Mouse (Mus musculus) intestine, postnatal 0 days (tissue): ENCODE measurements around the gene Hoxb4. TPM values are rescaled to one million over a fixed set of nuclear protein-coding genes. Genes with fewer than 3 reads are reported as not detected.

ENCODE experiments used
- ATAC-seq: fragments of 200-750 bp; cut with Nextera tagmentation; 2 replicates; pipeline ENCODE4 v1.8.0; 2017; ENCODE audit warnings: mild to moderate bottlenecking, moderate TSS enrichment, moderate library complexity
- H3K27ac ChIP-seq: fragments of 300-500 bp; sonication (generic); 2 replicates; pipeline ENCODE4 v1.5.1; 2014; ENCODE audit warnings: mild to moderate bottlenecking, low read depth, low read length, moderate library complexity
- H3K27me3 ChIP-seq: fragments of 300-500 bp; sonication (generic); replicated peaks from 2 replicates; pipeline ENCODE4 v1.6.1; 2014; ENCODE audit warnings: low read length, mixed read lengths; ENCODE audit not compliant: control insufficient read depth, insufficient read depth
- H3K36me3 ChIP-seq: fragments of 300-500 bp; sonication (generic); 2 replicates; pipeline ENCODE4 v1.6.1; 2014; ENCODE audit warnings: mild to moderate bottlenecking, moderate library complexity; ENCODE audit not compliant: control insufficient read depth, insufficient read depth
- H3K4me1 ChIP-seq: fragments of 300-500 bp; sonication (generic); replicated peaks from 2 replicates; pipeline ENCODE4 v1.6.1; 2014; ENCODE audit warnings: antibody characterized with exemption, low read length, mixed read lengths; ENCODE audit not compliant: control insufficient read depth, insufficient read depth
- H3K4me2 ChIP-seq: fragments of 300-500 bp; sonication (generic); replicated peaks from 2 replicates; pipeline ENCODE4 v1.6.1; 2014; ENCODE audit warnings: low read depth, mild to moderate bottlenecking, moderate library complexity
- H3K4me3 ChIP-seq: fragments of 300-500 bp; sonication (generic); 2 replicates; pipeline ENCODE4 v1.5.1; 2014; ENCODE audit warnings: low read depth, low read length
- H3K9ac ChIP-seq: fragments of 300-500 bp; sonication (generic); 2 replicates; pipeline ENCODE4 v1.6.1; 2014; ENCODE audit warnings: mild to moderate bottlenecking, low read depth, low read length
- H3K9me3 ChIP-seq: fragments of 300-500 bp; sonication (generic); 2 replicates; pipeline ENCODE4 v1.6.1; 2016; ENCODE audit warnings: mixed run types; ENCODE audit not compliant: control insufficient read depth
- CTCF ChIP-seq: sonication (generic); IDR thresholded peaks from 2 replicates; pipeline ENCODE4 v1.5.1; 2016; ENCODE audit warnings: low read depth, mild to moderate bottlenecking, control low read depth, antibody characterized with exemption, moderate library complexity
- WGBS: fragments of 180-500 bp; shearing (Covaris S2); extraction: QIAGEN DNeasy Blood & Tissue Kit; methylation state at CpG from one replicate; pipeline ENCODE4 v1.1.7; 2014; 5-methylcytosine and 5-hydroxymethylcytosine counted together
- polyA plus RNA-seq: library from polyadenylated mRNA; unstranded; fragments of >200 nt; fragmentation: Nextera tagmentation; extraction: Ambion mirVana; gene quantifications from 2 replicates; pipeline ENCODE4 v1.2.1, GENCODE M21; 2015

Hoxb4 gene
- polyA plus RNA-seq: 1.1 and 1.5 TPM in 2 replicates

DNA sequence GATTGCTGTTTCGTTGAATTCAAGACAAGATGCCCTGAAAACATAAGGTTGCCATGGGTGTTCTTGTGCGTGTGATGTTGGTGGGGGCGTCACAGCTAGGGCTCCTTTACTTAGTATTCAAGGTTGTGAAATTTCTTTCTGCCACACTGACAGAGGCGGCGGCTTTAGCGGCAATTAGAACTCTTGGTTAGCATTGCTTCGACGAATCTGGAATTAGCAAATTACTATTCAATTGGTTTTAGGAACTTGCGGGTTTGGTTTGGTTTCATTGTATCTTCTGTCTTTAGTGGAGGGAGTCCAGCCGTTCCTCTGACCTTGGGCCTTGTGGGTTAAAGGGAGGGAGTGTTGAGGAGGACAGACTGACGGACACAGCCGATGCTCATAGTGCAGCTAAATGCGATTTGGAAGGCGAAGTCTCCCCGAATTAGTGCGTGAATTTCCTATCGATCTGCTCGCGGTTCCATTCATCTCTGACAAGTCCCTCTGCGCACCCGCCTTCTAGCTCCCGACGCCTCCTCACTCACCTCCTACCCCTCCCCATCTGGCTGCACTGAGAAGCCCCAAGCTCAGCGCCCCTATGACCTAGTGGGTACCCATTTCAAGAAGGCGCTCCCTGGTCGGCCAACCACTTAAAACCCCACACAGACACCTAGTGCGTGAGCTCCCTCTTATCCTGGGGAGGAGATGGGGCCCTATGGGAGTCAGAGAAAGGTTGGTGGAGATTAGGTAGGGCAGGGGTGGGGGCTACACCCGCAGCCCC is at the start of gene Hoxb4:
Gene Hoxb4 (plus strand): TSS at position 660 of the 760 bp plus-strand sequence.
- 16% methylated on average over 28 of the region's 28 CpGs for WGBS
- H3K4me3 ChIP-seq: peak within 1 kb of the TSS; percentile 59
- H3K4me1 ChIP-seq: no peaks in the 10 kb centered on the region
- no peak for ATAC-seq
- H3K27me3 ChIP-seq: peaks cover 43% of the 10 kb centered on the region; the same call in 1 of the 2 replicates
- H3K9ac ChIP-seq: peak within 1 kb of the TSS; percentile 69
- H3K9me3 ChIP-seq: no peaks in the 10 kb centered on the region
- peak within 1 kb of the TSS; percentile 94 for H3K27ac ChIP-seq
- peak within 1 kb of the TSS; percentile 83 for H3K4me2 ChIP-seq
- TF ChIP-seq CTCF: no peak
- no peaks in the 10 kb centered on the region for H3K36me3 ChIP-seq

DNA sequence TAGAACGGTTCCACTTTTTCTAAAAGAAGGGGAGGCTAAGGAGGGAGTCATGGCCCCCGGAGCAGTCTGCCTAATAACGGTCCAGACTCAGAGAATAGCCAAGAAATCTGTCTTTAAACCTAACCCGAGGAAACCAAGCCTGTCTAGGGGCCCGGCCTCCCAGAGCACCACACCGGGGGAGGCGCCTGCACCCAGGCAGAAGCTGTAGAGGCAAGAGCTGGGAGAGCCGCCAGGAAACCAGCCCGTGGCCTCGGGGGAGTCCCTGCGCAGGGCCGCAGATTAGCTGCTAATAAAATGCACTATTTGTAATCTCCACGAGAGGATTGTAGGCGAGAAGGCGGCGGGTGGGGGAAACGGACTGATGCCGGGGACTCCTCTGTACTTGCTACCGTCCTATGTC is 48.2 kb upstream of the Hoxb4 start:
- WGBS: 3% methylated on average over 19 of the region's 19 CpGs

DNA sequence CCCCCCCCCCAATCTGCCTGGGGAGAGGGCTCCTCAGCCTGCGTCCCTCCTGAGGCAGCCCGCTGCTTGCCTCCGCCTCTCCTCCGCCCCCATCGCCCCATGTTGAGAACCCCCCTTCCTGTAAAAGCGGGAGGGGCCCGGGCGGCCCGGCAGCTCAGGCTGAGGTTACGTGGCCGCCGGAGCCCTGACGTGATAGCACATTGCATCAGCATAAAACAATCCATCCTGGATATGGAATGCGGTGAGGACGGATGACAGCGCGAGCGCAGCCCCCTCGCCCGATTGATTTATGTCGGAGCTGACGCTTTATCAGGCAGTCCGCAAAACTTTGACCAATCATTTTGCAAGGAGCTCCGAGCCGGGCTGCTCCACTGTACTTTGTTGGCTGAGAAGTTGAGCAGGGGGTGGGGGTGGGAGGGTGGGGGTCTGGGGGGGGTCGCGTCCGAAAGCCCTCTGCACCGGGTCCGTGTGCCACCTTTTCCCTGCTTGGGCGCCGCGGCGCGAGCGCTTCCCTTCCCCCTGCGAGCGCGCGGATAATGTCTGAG is 47.0 kb upstream of the Hoxb4 start, which contains the start of gene Hoxb9:
Gene Hoxb9 (plus strand): TSS at position 462 of the 545 bp plus-strand sequence.
- Histone ChIP-seq H3K27me3 (peaks cover 100% of the 10 kb centered on the region), H3K4me1 (no peaks in the 10 kb centered on the region; the same call in 1 of the 2 replicates), H3K36me3 (no peaks in the 10 kb centered on the region), H3K4me3 (peak within 1 kb of the TSS; percentile 41), H3K9me3 (no peaks in the 10 kb centered on the region), H3K27ac (peak within 1 kb of the TSS; percentile 62), H3K9ac (0 out of 2 replicates have a peak within 1 kb of the TSS, but pooled peaks have one; percentile 22), H3K4me2 (peak within 1 kb of the TSS; percentile 56)
- 0% methylated on average over 36 of the region's 40 CpGs for WGBS
- TF ChIP-seq CTCF: no peak
- ATAC-seq: 0 out of 2 replicates have a peak, but pooled peaks have one; percentile 10

More for the DNA sequence above, 48.2 kb upstream of the Hoxb4 start:
- Histone ChIP-seq H3K4me1 (no peaks in the 10 kb centered on the region; the same call in 1 of the 2 replicates), H3K27me3 (peaks cover 99% of the 10 kb centered on the region), H3K27ac (no peak overlapping the region), H3K4me3 (no peak overlapping the region; the same call in 1 of the 2 replicates), H3K36me3 (no peaks in the 10 kb centered on the region), H3K4me2 (0 out of 2 replicates have a peak overlapping the region, but pooled peaks have one; percentile 21), H3K9ac (no peak overlapping the region), H3K9me3 (no peaks in the 10 kb centered on the region)
- TF ChIP-seq CTCF: no peak
- ATAC-seq: no peak

DNA sequence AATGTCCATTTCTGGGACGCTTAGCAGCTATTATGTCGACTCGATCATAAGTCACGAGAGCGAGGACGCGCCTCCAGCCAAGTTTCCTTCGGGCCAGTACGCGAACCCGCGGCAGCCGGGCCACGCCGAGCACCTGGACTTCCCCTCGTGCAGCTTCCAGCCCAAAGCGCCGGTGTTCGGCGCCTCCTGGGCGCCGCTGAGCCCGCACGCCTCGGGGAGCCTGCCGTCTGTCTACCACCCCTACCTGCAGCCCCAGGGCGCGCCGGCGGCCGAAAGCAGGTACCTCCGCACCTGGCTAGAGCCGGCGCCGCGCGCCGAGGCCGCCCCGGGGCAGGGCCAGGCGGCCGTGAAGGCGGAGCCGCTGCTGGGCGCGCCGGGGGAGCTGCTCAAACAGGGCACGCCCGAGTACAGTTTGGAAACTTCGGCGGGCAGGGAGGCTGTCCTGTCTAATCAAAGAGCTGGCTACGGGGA is 46.5 kb upstream of the Hoxb4 start:
- Histone ChIP-seq H3K4me3 (peak overlapping the region; percentile 41), H3K36me3 (no peaks in the 10 kb centered on the region), H3K9me3 (no peaks in the 10 kb centered on the region), H3K27me3 (peaks cover 100% of the 10 kb centered on the region), H3K27ac (peak overlapping the region; percentile 62), H3K9ac (0 out of 2 replicates have a peak overlapping the region, but pooled peaks have one; percentile 17), H3K4me1 (no peaks in the 10 kb centered on the region; the same call in 1 of the 2 replicates), H3K4me2 (peak overlapping the region; percentile 56)
- ATAC-seq: peak; percentile 66
- WGBS: under 1% methylated on average over 52 of the region's 52 CpGs
- no peak for TF ChIP-seq CTCF

DNA sequence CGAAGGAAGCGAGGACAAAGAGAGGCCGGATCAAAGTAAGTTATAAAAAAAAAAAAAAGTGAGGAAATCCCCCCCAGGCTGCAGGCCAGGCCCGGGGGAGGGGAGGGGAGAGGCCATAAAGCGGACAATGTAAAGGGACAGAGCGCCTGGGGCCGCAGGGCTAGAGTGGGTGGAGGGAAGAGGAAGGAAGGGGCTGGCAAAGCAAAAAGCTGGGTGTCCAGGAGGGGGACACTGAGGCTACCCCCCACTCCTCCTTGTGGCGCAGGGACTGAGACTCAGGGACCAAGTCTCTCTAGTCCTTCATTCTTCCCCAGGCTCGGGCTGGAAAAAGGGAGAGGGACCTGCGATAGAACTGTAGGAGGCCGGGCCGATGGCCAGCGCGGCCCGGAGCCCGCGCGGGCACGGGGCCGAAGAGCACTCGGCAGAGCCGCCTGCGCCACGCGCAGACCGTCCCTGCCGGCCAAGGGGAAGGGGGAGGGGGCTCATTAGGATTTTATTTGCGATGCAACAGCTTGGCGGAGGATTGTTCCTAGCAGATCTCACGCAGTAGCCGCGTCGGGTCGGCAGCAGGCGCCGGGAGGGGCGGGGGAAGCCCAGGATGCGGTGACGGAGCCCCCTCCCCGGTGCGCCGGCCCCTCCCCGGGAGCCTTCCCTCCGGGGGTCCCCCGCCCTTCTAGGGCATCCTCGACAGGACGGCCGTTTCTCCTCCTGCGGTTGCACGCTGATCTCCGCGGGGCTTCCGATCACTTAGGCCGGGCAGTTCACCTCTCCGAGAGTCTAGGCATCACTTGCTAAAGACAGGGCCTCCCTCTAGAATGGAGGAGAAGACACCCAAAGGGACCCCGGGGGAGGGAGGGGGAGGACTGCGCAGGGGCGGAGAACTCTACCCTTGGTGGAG is 45.8 kb upstream of the Hoxb4 start:
- Histone ChIP-seq H3K4me3 (peak overlapping the region; percentile 41), H3K27me3 (peaks cover 100% of the 10 kb centered on the region), H3K9me3 (no peaks in the 10 kb centered on the region), H3K27ac (no peak overlapping the region), H3K4me1 (no peaks in the 10 kb centered on the region; the same call in 1 of the 2 replicates), H3K36me3 (no peaks in the 10 kb centered on the region), H3K9ac (0 out of 2 replicates have a peak overlapping the region, but pooled peaks have one; percentile 22), H3K4me2 (peak overlapping the region; percentile 56)
- TF ChIP-seq CTCF: no peak
- no peak for ATAC-seq
- under 1% methylated on average over 56 of the region's 58 CpGs for WGBS
